Mouse (Mus musculus): ENCODE data around the gene Lsm4.

- TF ChIP-seq CTCF (IDR thresholded peaks at IDR 0.05; ENCODE audit: low read depth) (no peak), EP300 (IDR thresholded peaks at IDR 0.05; ENCODE audit: low read depth) (no peak)
Observed at GRCm38 (mm10) chr8:70723486-70724210, 50.6 kb downstream of the Lsm4 start, which contains the start of gene Pde4c.
